Mouse (Mus musculus): ENCODE results near the gene Kcnj4. TPM values are rescaled to one million over a fixed set of nuclear protein-coding genes. Genes with fewer than 3 reads are reported as not detected.

Kcnj4 gene
- 0.09 TPM in 1 of 2 replicates, not detected in the other for polyA plus RNA-seq (2015; fragmentation: Nextera tagmentation; extraction: Ambion mirVana)

- ATAC-seq, result peak; percentile 9; the same call in 1 of the 2 replicates
- 2% methylated on average over 38 of the region's 60 CpGs for WGBS
- H3K4me2 ChIP-seq (ENCODE audit: low read length), result peak within 1 kb of the TSS; percentile 100
- peak within 1 kb of the TSS; percentile 69 for H3K9ac ChIP-seq (ENCODE audit: low read depth, low read length)
- H3K27me3 ChIP-seq (replicated peaks; ENCODE audit: control insufficient read depth, insufficient read depth, low read length), result peaks cover 58% of the 10 kb centered on the region
- H3K4me3 ChIP-seq (ENCODE audit: low read length), result peak within 1 kb of the TSS; percentile 61
- H3K9me3 ChIP-seq (ENCODE audit: control insufficient read depth, low read length), result no peaks in the 10 kb centered on the region
- H3K4me1 ChIP-seq (ENCODE audit: control insufficient read depth, insufficient read depth, low read depth, low read length), result peaks cover 13% of the 10 kb centered on the region
- H3K36me3 ChIP-seq (ENCODE audit: control insufficient read depth, insufficient read depth, low read length), result no peaks in the 10 kb centered on the region
- no peak within 1 kb of the TSS for H3K27ac ChIP-seq (ENCODE audit: low read depth, low read length)
These were observed at the start of gene Kcnj4 for GRCm38 (mm10) chr15:79504707-79505452. Kcnj4 (minus strand) TSS chr15:79505241.

GRCm38 (mm10) chr15:79552566-79552965 lies 47.5 kb upstream of the Kcnj4 start:
- no peak overlapping the region for H3K4me3 ChIP-seq (ENCODE audit: low read length)
- H3K4me1 ChIP-seq (ENCODE audit: control insufficient read depth, insufficient read depth, low read depth, low read length), result no peaks in the 10 kb centered on the region; the same call in 1 of the 2 replicates
- ATAC-seq, result no peak
- H3K9me3 ChIP-seq (ENCODE audit: control insufficient read depth, low read length), result no peaks in the 10 kb centered on the region
- no peak overlapping the region for H3K4me2 ChIP-seq (ENCODE audit: low read length)
- H3K27ac ChIP-seq (ENCODE audit: low read depth, low read length), result no peak overlapping the region
- no peak overlapping the region for H3K9ac ChIP-seq (ENCODE audit: low read depth, low read length)
- WGBS, result 81% methylated on average over 5 of the region's 5 CpGs
- no peaks in the 10 kb centered on the region for H3K36me3 ChIP-seq (ENCODE audit: control insufficient read depth, insufficient read depth, low read length)
- no peaks in the 10 kb centered on the region for H3K27me3 ChIP-seq (replicated peaks; ENCODE audit: control insufficient read depth, insufficient read depth, low read length)

- H3K27ac ChIP-seq (ENCODE audit: low read depth, low read length), result no peak overlapping the region
- H3K9me3 ChIP-seq (ENCODE audit: control insufficient read depth, low read length), result no peaks in the 10 kb centered on the region
- H3K4me2 ChIP-seq (ENCODE audit: low read length), result no peak overlapping the region
- no peaks in the 10 kb centered on the region for H3K27me3 ChIP-seq (replicated peaks; ENCODE audit: control insufficient read depth, insufficient read depth, low read length)
- WGBS, result 100% methylated on average over 2 of the region's 2 CpGs
- peaks cover 22% of the 10 kb centered on the region for H3K4me1 ChIP-seq (ENCODE audit: control insufficient read depth, insufficient read depth, low read depth, low read length)
- ATAC-seq, result no peak
- no peak overlapping the region for H3K9ac ChIP-seq (ENCODE audit: low read depth, low read length)
- no peak overlapping the region for H3K4me3 ChIP-seq (ENCODE audit: low read length)
- H3K36me3 ChIP-seq (ENCODE audit: control insufficient read depth, insufficient read depth, low read length), result peaks cover 3% of the 10 kb centered on the region
These were observed 43.2 kb upstream of the Kcnj4 start for GRCm38 (mm10) chr15:79548226-79548625.

- H3K4me2 ChIP-seq (ENCODE audit: low read length), result peak overlapping the region; percentile 77
- H3K9ac ChIP-seq (ENCODE audit: low read depth, low read length), result peak overlapping the region; percentile 78
- no peak for ATAC-seq
- 76% methylated on average over 16 of the region's 17 CpGs for WGBS
- H3K36me3 ChIP-seq (ENCODE audit: control insufficient read depth, insufficient read depth, low read length), result peaks cover 12% of the 10 kb centered on the region
- H3K4me3 ChIP-seq (ENCODE audit: low read length), result peak overlapping the region; percentile 78
- peaks cover 22% of the 10 kb centered on the region for H3K4me1 ChIP-seq (ENCODE audit: control insufficient read depth, insufficient read depth, low read depth, low read length)
- no peaks in the 10 kb centered on the region for H3K27me3 ChIP-seq (replicated peaks; ENCODE audit: control insufficient read depth, insufficient read depth, low read length)
- H3K9me3 ChIP-seq (ENCODE audit: control insufficient read depth, low read length), result no peaks in the 10 kb centered on the region
- peak overlapping the region; percentile 99 for H3K27ac ChIP-seq (ENCODE audit: low read depth, low read length)
These were observed 42.3 kb upstream of the Kcnj4 start for GRCm38 (mm10) chr15:79547289-79547820.

GRCm38 (mm10) chr15:79546410-79547288 lies 41.6 kb upstream of the Kcnj4 start, which contains the start of gene Ddx17:
Ddx17 (minus strand) TSS chr15:79546741.
- Histone ChIP-seq H3K9me3 (ENCODE audit: control insufficient read depth, low read length) (no peaks in the 10 kb centered on the region), H3K36me3 (ENCODE audit: control insufficient read depth, insufficient read depth, low read length) (peaks cover 18% of the 10 kb centered on the region), H3K27me3 (replicated peaks; ENCODE audit: control insufficient read depth, insufficient read depth, low read length) (no peaks in the 10 kb centered on the region), H3K4me2 (ENCODE audit: low read length) (peak within 1 kb of the TSS; percentile 87), H3K9ac (ENCODE audit: low read depth, low read length) (peak within 1 kb of the TSS; percentile 98), H3K4me1 (ENCODE audit: control insufficient read depth, insufficient read depth, low read depth, low read length) (peaks cover 22% of the 10 kb centered on the region), H3K27ac (ENCODE audit: low read depth, low read length) (peak within 1 kb of the TSS; percentile 99), H3K4me3 (ENCODE audit: low read length) (peak within 1 kb of the TSS; percentile 78)
- 1% methylated on average over 83 of the region's 84 CpGs for WGBS
- peak; percentile 99 for ATAC-seq

- Histone ChIP-seq H3K9ac (ENCODE audit: low read depth, low read length) (peak overlapping the region; percentile 98), H3K9me3 (ENCODE audit: control insufficient read depth, low read length) (no peaks in the 10 kb centered on the region), H3K27ac (ENCODE audit: low read depth, low read length) (peak overlapping the region; percentile 99), H3K36me3 (ENCODE audit: control insufficient read depth, insufficient read depth, low read length) (peaks cover 22% of the 10 kb centered on the region), H3K4me3 (ENCODE audit: low read length) (peak overlapping the region; percentile 78), H3K4me1 (ENCODE audit: control insufficient read depth, insufficient read depth, low read depth, low read length) (peaks cover 22% of the 10 kb centered on the region), H3K4me2 (ENCODE audit: low read length) (peak overlapping the region; percentile 87), H3K27me3 (replicated peaks; ENCODE audit: control insufficient read depth, insufficient read depth, low read length) (no peaks in the 10 kb centered on the region)
- ATAC-seq, result peak; percentile 66
- WGBS, result under 1% methylated on average over 48 of the region's 52 CpGs
These were observed 40.9 kb upstream of the Kcnj4 start for GRCm38 (mm10) chr15:79545921-79546399.

GRCm38 (mm10) chr15:79545496-79545895 lies 40.5 kb upstream of the Kcnj4 start:
- no peak for ATAC-seq
- 6% methylated on average over 3 of the region's 3 CpGs for WGBS

GRCm38 (mm10) chr15:79543968-79544367 lies 38.9 kb upstream of the Kcnj4 start:
- Histone ChIP-seq H3K27me3 (replicated peaks; ENCODE audit: control insufficient read depth, insufficient read depth, low read length) (no peaks in the 10 kb centered on the region), H3K9me3 (ENCODE audit: control insufficient read depth, low read length) (no peaks in the 10 kb centered on the region), H3K4me3 (ENCODE audit: low read length) (no peak overlapping the region), H3K27ac (ENCODE audit: low read depth, low read length) (no peak overlapping the region), H3K4me1 (ENCODE audit: control insufficient read depth, insufficient read depth, low read depth, low read length) (peaks cover 22% of the 10 kb centered on the region), H3K4me2 (ENCODE audit: low read length) (peak overlapping the region; percentile 87), H3K36me3 (ENCODE audit: control insufficient read depth, insufficient read depth, low read length) (peaks cover 40% of the 10 kb centered on the region), H3K9ac (ENCODE audit: low read depth, low read length) (no peak overlapping the region)
- WGBS, result 92% methylated on average over 3 of the region's 3 CpGs
- no peak for ATAC-seq

More at GRCm38 (mm10) chr15:79545496-79545895, 40.5 kb upstream of the Kcnj4 start:
- Histone ChIP-seq H3K27ac (ENCODE audit: low read depth, low read length) (peak overlapping the region; percentile 99), H3K27me3 (replicated peaks; ENCODE audit: control insufficient read depth, insufficient read depth, low read length) (no peaks in the 10 kb centered on the region), H3K4me2 (ENCODE audit: low read length) (peak overlapping the region; percentile 87), H3K9me3 (ENCODE audit: control insufficient read depth, low read length) (no peaks in the 10 kb centered on the region), H3K4me3 (ENCODE audit: low read length) (peak overlapping the region; percentile 78), H3K36me3 (ENCODE audit: control insufficient read depth, insufficient read depth, low read length) (peaks cover 27% of the 10 kb centered on the region), H3K4me1 (ENCODE audit: control insufficient read depth, insufficient read depth, low read depth, low read length) (peaks cover 22% of the 10 kb centered on the region), H3K9ac (ENCODE audit: low read depth, low read length) (peak overlapping the region; percentile 98)
